Mouse (Mus musculus): ENCODE measurements at regions not wholly inside any gene's neighbourhood (a gene's known extent, or its start where the extent isn't known, plus 50 kb on each side); places are given as distances from the start of the nearest gene placed in this dataset.

DNA sequence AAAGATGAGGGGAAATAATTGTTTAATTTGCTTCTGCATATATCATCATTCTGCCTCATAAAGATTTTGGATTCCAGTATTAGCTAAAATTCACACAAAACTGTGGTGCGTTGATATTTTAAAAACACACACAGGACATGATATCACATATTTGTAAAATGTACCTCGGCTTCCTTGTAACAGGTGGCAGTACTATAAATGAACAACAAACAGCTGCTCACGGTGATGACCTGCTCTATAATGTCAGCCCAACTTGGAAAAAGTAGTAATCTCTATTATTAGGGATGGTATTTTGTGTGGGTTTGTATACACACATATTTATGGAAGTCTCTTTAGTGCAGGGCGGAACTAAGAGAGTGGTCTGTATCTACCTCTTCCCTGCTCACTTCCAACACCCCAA lies 292.7 kb upstream of the Tnp1 start:
- no peak for TF ChIP-seq CTCF (IDR thresholded peaks at IDR 0.05)
- no peak for TF ChIP-seq EP300 (IDR thresholded peaks at IDR 0.05)
